Comparison of ENCODE assay signal across 9 mouse cellular contexts in genomic region chr7:89115633-89116032, GRCm38 (mm10).
DNase-seq lines count a peak whose midpoint lies in the region; ATAC-seq and TF ChIP-seq lines count a peak whose summit lies in the region.
"Had no signal": no experiment of that assay in that cellular context is flagged by ENCODE, and none has a peak within 500 bp of the region (broad histone marks: within the 10 kb centered on the region; RNA-seq: fewer than 3 reads in every experiment).

No protein-coding gene starts in this region.

- H3K27me3 ChIP-seq in heart, embryonic 13.5 days (replicated peaks) = no peaks in the 10 kb centered on the region
- no peaks in the 10 kb centered on the region for H3K27me3 ChIP-seq in kidney, embryonic 15.5 days
- no peaks in the 10 kb centered on the region for H3K27me3 ChIP-seq in neural tube, embryonic 15.5 days (replicated peaks)
- no peaks in the 10 kb centered on the region for H3K27me3 ChIP-seq in midbrain, postnatal 0 days (ENCODE audit: insufficient read depth, low read length)

- 54% methylated on average over 3 of the region's 3 CpGs for WGBS in heart, embryonic 13.5 days
- WGBS in kidney, embryonic 15.5 days = 73% methylated on average over 3 of the region's 3 CpGs
- 90% methylated on average over 3 of the region's 3 CpGs for WGBS in neural tube, embryonic 15.5 days
- 80% methylated on average over 3 of the region's 3 CpGs for WGBS in midbrain, postnatal 0 days

- no peak overlapping the region for H3K4me2 ChIP-seq in heart, embryonic 13.5 days
- H3K4me2 ChIP-seq in kidney, embryonic 15.5 days = no peak overlapping the region
- no peak overlapping the region for H3K4me2 ChIP-seq in neural tube, embryonic 15.5 days
- no peak overlapping the region for H3K4me2 ChIP-seq in midbrain, postnatal 0 days (ENCODE audit: low read depth, low read length, poor library complexity, severe bottlenecking)

- H3K9me3 ChIP-seq in heart, embryonic 13.5 days = no peaks in the 10 kb centered on the region
- H3K9me3 ChIP-seq in kidney, embryonic 15.5 days (replicated peaks) = no peaks in the 10 kb centered on the region
- no peaks in the 10 kb centered on the region for H3K9me3 ChIP-seq in neural tube, embryonic 15.5 days (replicated peaks)
- no peaks in the 10 kb centered on the region for H3K9me3 ChIP-seq in midbrain, postnatal 0 days (ENCODE audit: low read length)

- H3K36me3 ChIP-seq in heart, embryonic 13.5 days = no peaks in the 10 kb centered on the region
- no peaks in the 10 kb centered on the region for H3K36me3 ChIP-seq in kidney, embryonic 15.5 days
- H3K36me3 ChIP-seq in neural tube, embryonic 15.5 days = no peaks in the 10 kb centered on the region
- no peaks in the 10 kb centered on the region for H3K36me3 ChIP-seq in midbrain, postnatal 0 days (ENCODE audit: insufficient read depth, low read length)

- no peaks in the 10 kb centered on the region for H3K4me1 ChIP-seq in heart, embryonic 13.5 days
- H3K4me1 ChIP-seq in kidney, embryonic 15.5 days = no peaks in the 10 kb centered on the region
- no peaks in the 10 kb centered on the region for H3K4me1 ChIP-seq in neural tube, embryonic 15.5 days
- no peaks in the 10 kb centered on the region for H3K4me1 ChIP-seq in midbrain, postnatal 0 days (ENCODE audit: insufficient read depth, low read length)

- no peak for TF ChIP-seq CTCF in layer of hippocampus, adult 2 months (conservative IDR thresholded peaks at IDR 0.05)
- no peak for TF ChIP-seq CTCF in midbrain, postnatal 0 days (IDR thresholded peaks at IDR 0.05)

- no peak overlapping the region for H3K9ac ChIP-seq in heart, embryonic 13.5 days
- H3K9ac ChIP-seq in kidney, embryonic 15.5 days = no peak overlapping the region
- no peak overlapping the region for H3K9ac ChIP-seq in neural tube, embryonic 15.5 days (replicated peaks)
- no peak overlapping the region for H3K9ac ChIP-seq in midbrain, postnatal 0 days (replicated peaks; ENCODE audit: low read length, poor library complexity, severe bottlenecking)

- H3K4me3 ChIP-seq in layer of hippocampus, adult 2 months = no peak overlapping the region
- no peak overlapping the region for H3K4me3 ChIP-seq in heart, embryonic 13.5 days
- H3K4me3 ChIP-seq in kidney, embryonic 15.5 days (replicated peaks) = no peak overlapping the region
- H3K4me3 ChIP-seq in neural tube, embryonic 15.5 days (replicated peaks) = no peak overlapping the region
- H3K4me3 ChIP-seq in midbrain, postnatal 0 days (ENCODE audit: low read depth, low read length) = no peak overlapping the region

- H3K27ac ChIP-seq in layer of hippocampus, adult 2 months = peak overlapping the region; percentile 21; the same call in 1 of the 2 replicates
- H3K27ac ChIP-seq in heart, embryonic 13.5 days (replicated peaks) = peak overlapping the region; percentile 82
- peak overlapping the region; percentile 78 for H3K27ac ChIP-seq in kidney, embryonic 15.5 days
- no peak overlapping the region for H3K27ac ChIP-seq in neural tube, embryonic 15.5 days (replicated peaks)
- no peak overlapping the region for H3K27ac ChIP-seq in midbrain, postnatal 0 days (ENCODE audit: low read depth, low read length)

- peak; percentile 25; the same call in 1 of the 2 replicates for ATAC-seq in heart, embryonic 13.5 days (ENCODE audit: extremely low read depth, insufficient number of reproducible peaks, low FRiP score, low TSS enrichment)
- no peak; the same call in 1 of the 2 replicates for ATAC-seq in kidney, embryonic 15.5 days (replicated peaks; ENCODE audit: low FRiP score)
- ATAC-seq in neural tube, embryonic 15.5 days (ENCODE audit: low FRiP score) = no peak
- no peak for ATAC-seq in midbrain, postnatal 0 days (ENCODE audit: low FRiP score)

- no peak for DNase-seq in layer of hippocampus, adult 2 months (ENCODE audit: low spot score in 2 of 2)
- DNase-seq in layer of hippocampus, postnatal 10 days (ENCODE audit: low spot score in 2 of 2) = no peak
- peak; percentile 85 for DNase-seq in lung, postnatal 36 days
- no peak for DNase-seq in layer of hippocampus, adult 18-20 months (ENCODE audit: low spot score in 2 of 2)
- no peak for DNase-seq in midbrain, postnatal 0 days (ENCODE audit: low spot score)
- DNase-seq: left cerebral cortex, postnatal 4 days had no signal

Comparison
In these comparisons a context has a peak if more than half of its experiments do, and no peak if none do; other contexts are left out.
1. H3K27ac ChIP-seq: peak in layer of hippocampus, adult 2 months (single experiment), heart, embryonic 13.5 days (single experiment) and kidney, embryonic 15.5 days (single experiment); none in neural tube, embryonic 15.5 days (single experiment) and midbrain, postnatal 0 days (single experiment).